Mouse (Mus musculus) layer of hippocampus, postnatal 36 days (tissue): Measurements from ENCODE around the gene Cypt2. TPM values are rescaled to one million over a fixed set of nuclear protein-coding genes. Genes with fewer than 3 reads are reported as not detected.
"Not testable (repeated sequence)": the region's sequence is repeated elsewhere in the genome, so short reads cannot be mapped to it uniquely, and the experiment has no call there.

Experiments
- DNase-seq, 2 experiments: peaks; one replicate each; pipeline ENCODE4 v3.0.0; 2022
- total RNA-seq, 2 experiments: library from RNA; stranded (reverse); gene quantifications; 2 replicates each; pipeline ENCODE4 v1.2.3; 2021

Gene Cypt2
- not detected for total RNA-seq

DNA sequence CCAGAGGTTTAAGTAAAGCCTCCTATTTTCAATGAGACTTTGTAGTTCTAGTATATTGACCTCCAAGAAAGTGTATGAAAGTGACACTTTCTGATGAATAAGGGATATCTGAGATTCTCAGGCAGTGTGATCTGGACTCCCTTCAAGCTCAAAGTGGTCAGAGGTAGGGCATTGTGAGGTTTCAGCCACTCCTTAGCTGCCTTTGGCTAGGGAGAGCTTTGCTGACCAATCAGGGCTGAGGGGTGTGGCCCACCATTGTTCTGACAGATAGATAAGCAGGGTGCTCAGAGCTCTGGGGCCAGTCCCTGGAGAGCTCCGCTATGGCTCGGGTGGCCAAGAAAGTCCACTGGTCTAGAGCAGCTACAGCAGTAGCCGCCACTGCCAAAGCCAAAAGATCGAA is at the start of gene Cypt2:
Gene Cypt2 (plus strand): TSS at position 301 of the 400 bp plus-strand sequence.
- not testable (repeated sequence) for DNase-seq

DNA sequence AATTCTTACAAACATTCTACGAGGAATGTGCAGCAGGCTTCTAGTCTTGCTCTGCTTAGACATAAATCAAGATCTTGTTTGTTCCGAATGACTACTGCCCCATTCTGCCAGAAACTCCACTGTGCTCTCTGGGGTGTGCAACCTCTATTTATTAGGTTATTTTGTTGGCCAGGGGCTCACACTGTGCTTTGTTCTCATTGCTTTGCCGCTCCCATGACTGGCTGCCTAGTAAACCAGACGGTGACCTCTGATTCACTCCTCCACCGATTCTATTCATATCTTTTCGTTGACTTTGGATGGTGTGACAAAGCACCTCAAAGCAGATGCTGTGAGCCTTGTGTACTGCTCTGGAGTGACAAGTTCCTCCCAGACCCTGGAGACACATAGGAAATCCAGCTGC is 46.7 kb downstream of the Cypt2 start:
- DNase-seq = no peak
